Mouse (Mus musculus): Measurements from ENCODE around the gene Rab10. TPM values are rescaled to one million over a fixed set of nuclear protein-coding genes. Genes with fewer than 3 reads are reported as not detected.

Gene Rab10
- total RNA-seq (2021) (100 to 1,000 TPM; 116 to 130 TPM), polyA plus RNA-seq (2012; rRNA removed) (36.8 and 74.2 TPM in 2 replicates)
- long read RNA-seq, transcript Rab10-201 (6 exons, 3,513 nt) = major isoform, 212 of 226 reads
- long read RNA-seq, partial matches to known transcripts = 4 of 226 reads
- long read RNA-seq, other reads (novel, unspliced or antisense) = 10 of 226 reads

DNA sequence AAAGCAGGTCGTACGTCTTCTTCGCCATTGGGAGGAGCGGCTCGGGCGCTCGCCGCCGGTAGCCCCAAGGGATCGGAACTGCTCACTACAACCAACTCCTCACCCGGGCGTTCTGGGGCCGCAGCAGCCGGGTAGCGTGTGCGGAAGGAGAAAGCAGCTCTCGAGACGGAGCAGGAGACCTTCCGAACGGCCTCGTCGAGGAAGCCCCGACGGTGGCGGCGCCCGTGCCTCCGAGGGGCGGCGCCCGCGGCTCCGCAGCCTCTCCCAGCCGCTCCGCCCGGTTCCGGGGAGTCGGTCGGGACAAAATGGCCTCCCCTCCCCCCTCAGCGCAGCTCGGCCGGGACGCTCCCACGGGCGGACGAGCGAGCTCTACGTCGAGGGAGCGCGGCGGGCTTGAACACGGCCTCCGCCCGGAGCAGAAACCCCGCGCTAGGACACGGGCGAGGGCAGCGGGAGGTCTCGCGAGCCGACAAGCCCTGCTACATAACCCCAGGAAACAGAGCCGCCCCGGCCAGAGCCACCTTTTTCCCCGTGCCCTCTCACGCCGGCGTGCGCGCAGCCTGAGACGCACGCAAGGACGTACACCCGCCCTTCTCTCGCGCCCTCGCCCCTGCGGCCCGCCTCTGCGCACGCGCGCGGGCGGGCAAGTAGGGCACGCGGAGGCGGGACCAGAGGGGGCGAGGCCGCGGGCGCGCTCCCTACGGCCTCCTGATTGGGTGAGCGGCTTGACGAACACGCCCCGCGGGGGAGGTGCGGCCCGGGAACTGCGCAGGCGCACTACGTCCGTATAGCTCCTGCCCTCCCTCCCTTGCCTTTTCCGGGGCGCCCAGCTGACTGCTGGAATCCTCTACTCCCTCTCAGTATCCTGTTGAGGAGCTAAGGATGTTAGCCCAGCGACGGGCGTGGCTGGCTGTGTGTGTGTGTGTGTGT, at the start of gene Rab10:
Gene Rab10 (minus strand): TSS at position 579 of the 930 bp plus-strand sequence.
- Histone ChIP-seq H3K36me3 (ENCODE audit: control insufficient read depth, insufficient read depth, low read length) (peaks cover 13% of the 10 kb centered on the region), H3K4me3 (peak within 1 kb of the TSS; percentile 69), H3K79me2 (replicated peaks; ENCODE audit: control insufficient read depth, insufficient read depth, low read length) (peaks cover 4% of the 10 kb centered on the region), H3K27me3 (ENCODE audit: control insufficient read depth, insufficient read depth, low read length) (no peaks in the 10 kb centered on the region), H3K9ac (ENCODE audit: low read depth, low read length) (peak within 1 kb of the TSS; percentile 83), H3K27ac (peak within 1 kb of the TSS; percentile 97), H3K4me1 (ENCODE audit: control insufficient read depth, insufficient read depth, low read length) (peaks cover 2% of the 10 kb centered on the region)
- peak; percentile 15; the same call in 1 of the 2 replicates for TF ChIP-seq EP300 (IDR thresholded peaks at IDR 0.05; ENCODE audit: insufficient read depth, low read depth, low read length)
- peak; percentile 78 for TF ChIP-seq POLR2A (IDR thresholded peaks at IDR 0.05; ENCODE audit: insufficient read depth, low read depth, low read length)
- no peak for TF ChIP-seq CTCF (IDR thresholded peaks at IDR 0.05)
- DNase-seq = peak; percentile 98 to 99
- under 1% methylated on average over 110 of the region's 111 CpGs for WGBS
- intact Hi-C loops (cut with DNase I) = loop anchor here (1.0 to 5.0 kb wide), 3 partner anchors 57 to 118 kb away; partner anchors contain the start of gene Asxl2

DNA sequence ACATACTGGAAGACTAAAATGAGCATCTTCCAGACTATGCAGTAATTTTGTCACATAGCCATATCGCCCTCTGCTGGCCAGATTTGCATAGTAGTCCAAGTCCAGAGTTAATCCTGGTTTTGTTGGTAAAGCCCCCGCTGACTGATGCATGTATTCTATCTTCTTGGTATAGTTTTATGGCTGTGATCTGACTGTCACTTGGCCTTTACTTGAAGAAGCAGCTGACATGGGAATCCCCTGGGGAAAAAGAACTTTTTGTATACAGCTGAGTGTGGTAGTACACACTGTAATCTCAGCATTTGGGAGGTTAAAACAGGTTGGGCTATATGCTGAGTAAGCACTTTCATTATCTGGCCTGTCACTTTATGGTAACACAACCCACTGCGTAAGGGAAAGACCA, 49.5 kb upstream of the Rab10 start:
- no peak overlapping the region for H3K4me3 ChIP-seq
- H3K36me3 ChIP-seq (ENCODE audit: control insufficient read depth, insufficient read depth, low read length) = no peaks in the 10 kb centered on the region
- peak overlapping the region; percentile 38; the same call in 1 of the 2 replicates for H3K9ac ChIP-seq (ENCODE audit: low read depth, low read length)
- no peak overlapping the region for H3K27ac ChIP-seq
- H3K27me3 ChIP-seq (ENCODE audit: control insufficient read depth, insufficient read depth, low read length) = no peaks in the 10 kb centered on the region
- TF ChIP-seq EP300 (IDR thresholded peaks at IDR 0.05; ENCODE audit: insufficient read depth, low read depth, low read length) (no peak), CTCF (IDR thresholded peaks at IDR 0.05) (peak; percentile 94), POLR2A (IDR thresholded peaks at IDR 0.05; ENCODE audit: insufficient read depth, low read depth, low read length) (no peak)
- 14% methylated on average over 3 of the region's 3 CpGs for WGBS
- intact Hi-C loops (cut with DNase I) = loop anchor here (2.0 to 5.0 kb wide), 3 partner anchors 107 to 261 kb away; no protein-coding TSS in a partner anchor
- DNase-seq = peak; percentile 69 to 83
- no peaks in the 10 kb centered on the region for H3K79me2 ChIP-seq (replicated peaks; ENCODE audit: control insufficient read depth, insufficient read depth, low read length)
- no peaks in the 10 kb centered on the region for H3K4me1 ChIP-seq (ENCODE audit: control insufficient read depth, insufficient read depth, low read length)

DNA sequence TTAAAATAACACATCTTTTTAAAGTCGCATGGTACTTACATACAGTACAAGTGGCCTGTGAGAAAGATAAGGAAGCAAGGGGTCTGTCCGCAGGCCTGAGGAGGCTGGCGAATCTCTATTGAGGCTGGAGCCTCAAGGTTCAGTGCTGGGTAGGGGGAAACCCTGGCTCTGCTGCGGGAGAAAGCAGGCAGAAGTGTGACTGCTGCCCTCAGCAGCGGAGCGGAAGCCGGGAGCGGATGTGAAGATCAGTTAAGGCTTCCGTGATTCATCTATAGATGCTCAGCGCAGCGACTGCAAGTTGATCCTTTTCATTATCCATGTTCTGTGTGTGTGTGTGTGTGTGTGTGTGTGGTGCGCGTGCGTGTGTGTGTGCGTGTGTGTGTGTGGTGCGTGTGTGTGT, 47.1 kb upstream of the Rab10 start:
- H3K9ac ChIP-seq (ENCODE audit: low read depth, low read length) = no peak overlapping the region
- no peak for TF ChIP-seq CTCF (IDR thresholded peaks at IDR 0.05)
- no peak for TF ChIP-seq POLR2A (IDR thresholded peaks at IDR 0.05; ENCODE audit: insufficient read depth, low read depth, low read length)
- TF ChIP-seq EP300 (IDR thresholded peaks at IDR 0.05; ENCODE audit: insufficient read depth, low read depth, low read length) = no peak
- H3K4me1 ChIP-seq (ENCODE audit: control insufficient read depth, insufficient read depth, low read length) = no peaks in the 10 kb centered on the region
- H3K4me3 ChIP-seq = no peak overlapping the region
- no peak overlapping the region for H3K27ac ChIP-seq
- H3K36me3 ChIP-seq (ENCODE audit: control insufficient read depth, insufficient read depth, low read length) = no peaks in the 10 kb centered on the region
- H3K79me2 ChIP-seq (replicated peaks; ENCODE audit: control insufficient read depth, insufficient read depth, low read length) = no peaks in the 10 kb centered on the region
- intact Hi-C loops (cut with DNase I) = loop anchor here (5.0 kb wide), 2 partner anchors 105 to 120 kb away; no protein-coding TSS in a partner anchor
- H3K27me3 ChIP-seq (ENCODE audit: control insufficient read depth, insufficient read depth, low read length) = no peaks in the 10 kb centered on the region
- 42% methylated on average over 16 of the region's 16 CpGs for WGBS
- no peak for DNase-seq

DNA sequence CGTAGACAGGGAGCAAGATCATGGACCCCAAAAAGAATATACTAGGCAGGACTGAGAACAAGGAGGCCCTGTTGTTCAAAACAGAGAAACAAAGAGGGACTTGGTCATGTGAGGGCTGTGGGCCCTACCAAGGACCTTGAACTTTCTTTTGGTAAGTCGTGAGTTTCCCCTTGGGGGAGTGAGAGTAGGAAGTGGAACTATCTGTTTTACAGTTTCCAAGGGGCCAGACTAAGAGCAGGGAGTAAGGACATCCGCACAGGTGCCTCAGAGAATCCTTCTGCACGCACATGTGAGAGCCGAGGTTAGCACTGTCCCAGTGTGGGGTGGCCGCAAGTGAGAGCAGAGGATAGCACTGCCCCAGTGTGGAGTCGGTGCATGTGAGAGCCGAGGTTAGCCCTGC, 45.3 kb upstream of the Rab10 start:
- TF ChIP-seq CTCF (IDR thresholded peaks at IDR 0.05) (no peak), EP300 (IDR thresholded peaks at IDR 0.05; ENCODE audit: insufficient read depth, low read depth, low read length) (no peak), POLR2A (IDR thresholded peaks at IDR 0.05; ENCODE audit: insufficient read depth, low read depth, low read length) (no peak)
- intact Hi-C loops (cut with DNase I) = loop anchor here (5.0 kb wide), 2 partner anchors 103 to 118 kb away; no protein-coding TSS in a partner anchor
- 78% methylated on average over 8 of the region's 8 CpGs for WGBS

DNA sequence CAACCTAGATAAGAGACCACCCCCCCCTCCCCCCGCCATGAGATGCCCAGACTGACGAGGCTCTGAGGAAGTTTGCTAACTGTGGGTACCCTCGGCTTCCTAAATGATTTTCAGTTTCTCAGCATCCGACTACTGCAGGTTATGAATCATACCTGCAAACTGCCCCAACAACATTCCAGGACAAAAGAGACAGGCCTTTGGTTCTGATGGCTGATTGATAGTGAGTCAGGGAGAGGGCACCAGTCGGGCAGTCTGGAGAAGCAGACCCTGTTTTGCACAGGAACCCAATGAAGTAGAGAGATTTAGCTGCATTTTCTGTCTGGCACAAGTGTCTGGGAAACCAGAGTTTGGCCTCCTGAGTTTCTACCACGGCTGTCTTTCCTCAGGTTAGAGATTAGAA, 42.4 kb upstream of the Rab10 start:
- TF ChIP-seq EP300 (IDR thresholded peaks at IDR 0.05; ENCODE audit: insufficient read depth, low read depth, low read length) (no peak), POLR2A (IDR thresholded peaks at IDR 0.05; ENCODE audit: insufficient read depth, low read depth, low read length) (no peak), CTCF (IDR thresholded peaks at IDR 0.05) (no peak)
- intact Hi-C loops (cut with DNase I) = no loop called here
- Histone ChIP-seq H3K4me3 (no peak overlapping the region), H3K9ac (ENCODE audit: low read depth, low read length) (no peak overlapping the region), H3K4me1 (ENCODE audit: control insufficient read depth, insufficient read depth, low read length) (no peaks in the 10 kb centered on the region), H3K27ac (no peak overlapping the region), H3K27me3 (ENCODE audit: control insufficient read depth, insufficient read depth, low read length) (no peaks in the 10 kb centered on the region), H3K36me3 (ENCODE audit: control insufficient read depth, insufficient read depth, low read length) (no peaks in the 10 kb centered on the region), H3K79me2 (replicated peaks; ENCODE audit: control insufficient read depth, insufficient read depth, low read length) (no peaks in the 10 kb centered on the region)
- 81% methylated on average over 6 of the region's 6 CpGs for WGBS
- no peak for DNase-seq

More for the DNA sequence above, 45.3 kb upstream of the Rab10 start:
- no peak for DNase-seq
- H3K27ac ChIP-seq = no peak overlapping the region
- no peak overlapping the region for H3K9ac ChIP-seq (ENCODE audit: low read depth, low read length)
- no peaks in the 10 kb centered on the region for H3K36me3 ChIP-seq (ENCODE audit: control insufficient read depth, insufficient read depth, low read length)
- H3K79me2 ChIP-seq (replicated peaks; ENCODE audit: control insufficient read depth, insufficient read depth, low read length) = no peaks in the 10 kb centered on the region
- no peaks in the 10 kb centered on the region for H3K27me3 ChIP-seq (ENCODE audit: control insufficient read depth, insufficient read depth, low read length)
- H3K4me1 ChIP-seq (ENCODE audit: control insufficient read depth, insufficient read depth, low read length) = no peaks in the 10 kb centered on the region
- no peak overlapping the region for H3K4me3 ChIP-seq

All from heart, adult 2 months (tissue).